Mouse (Mus musculus): Measurements from ENCODE around the gene Serp2.
"Not testable (repeated sequence)": the region's sequence is repeated elsewhere in the genome, so short reads cannot be mapped to it uniquely, and the experiment has no call there.

GRCm38 (mm10) chr14:76558171-76558570 lies 1.5 kb upstream of the Serp2 start:
- TF ChIP-seq CTCF (IDR thresholded peaks at IDR 0.05; ENCODE audit: borderline replicate concordance, control insufficient read depth, extremely low read depth, insufficient read depth, low read length, poor library complexity); POLR2A (IDR thresholded peaks at IDR 0.05; ENCODE audit: control insufficient read depth, extremely low read depth, insufficient read depth, low read length, poor library complexity): not testable (repeated sequence)

Data from thymus, adult 2 months (tissue).